Mouse (Mus musculus) small intestine, adult 2 months (tissue): Measurements from ENCODE around the gene Vhl.

Experiments used
- CTCF ChIP-seq: fragments of 200-500 bp; IDR thresholded peaks from 2 replicates; pipeline ENCODE4 v1.5.1; 2012; ENCODE audit warnings: low read depth, mild to moderate bottlenecking, control low read depth, inconsistent platforms, low read length, moderate library complexity, mixed read lengths; ENCODE audit not compliant: insufficient replicate concordance, insufficient read length; ENCODE audit errors: extremely low read depth
- POLR2A ChIP-seq: fragments of 200-500 bp; IDR thresholded peaks from 2 replicates; pipeline ENCODE4 v1.6.1; 2012; ENCODE audit warnings: low read depth, mild to moderate bottlenecking, control low read depth, inconsistent platforms, low read length, moderate library complexity

DNA sequence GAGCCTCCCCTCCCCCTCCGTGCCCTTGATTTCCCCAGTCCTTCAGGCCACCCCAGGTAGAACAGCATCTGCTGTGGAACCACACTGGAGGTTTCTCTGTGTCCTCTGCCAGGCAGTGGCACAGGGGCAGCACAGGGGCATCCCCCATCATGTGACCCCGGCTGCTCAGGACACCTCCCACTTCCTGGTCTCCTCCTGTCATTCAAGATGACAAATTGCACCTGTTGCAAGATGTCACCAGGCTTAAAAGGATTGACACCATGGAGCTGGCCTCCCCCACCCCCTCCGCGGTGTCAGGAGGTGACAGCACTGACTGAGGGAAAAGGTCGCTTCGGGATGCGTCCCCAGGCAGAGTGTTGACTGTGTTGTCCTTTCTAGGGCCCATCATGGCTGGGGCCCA, 46.1 kb downstream of the Vhl start:
- TF ChIP-seq POLR2A (no peak), CTCF (no peak)
